Mouse (Mus musculus) layer of hippocampus, postnatal 25 days (tissue): ENCODE results near the gene Wdhd1. TPM values are rescaled to one million over a fixed set of nuclear protein-coding genes. Genes with fewer than 3 reads are reported as not detected.
A peak's percentile ranks its signal among the peaks of the same experiment; 100 is the strongest.
"Not testable (repeated sequence)": the region's sequence is repeated elsewhere in the genome, so short reads cannot be mapped to it uniquely, and the experiment has no call there.

Experiments used
- DNase-seq, 2 experiments: peaks; one replicate each; pipeline ENCODE4 v3.0.0; 2022; ENCODE audit warnings: mixed read lengths in 2 of 2, low spot score in 1 of 2; ENCODE audit errors: extremely low spot score in 1 of 2
- total RNA-seq, 2 experiments: library from RNA; stranded (reverse); gene quantifications; 2 replicates each; pipeline ENCODE4 v1.2.3; 2021

Gene Wdhd1
- total RNA-seq = 1 to 10 TPM; 5.1 to 5.4 TPM

DNA sequence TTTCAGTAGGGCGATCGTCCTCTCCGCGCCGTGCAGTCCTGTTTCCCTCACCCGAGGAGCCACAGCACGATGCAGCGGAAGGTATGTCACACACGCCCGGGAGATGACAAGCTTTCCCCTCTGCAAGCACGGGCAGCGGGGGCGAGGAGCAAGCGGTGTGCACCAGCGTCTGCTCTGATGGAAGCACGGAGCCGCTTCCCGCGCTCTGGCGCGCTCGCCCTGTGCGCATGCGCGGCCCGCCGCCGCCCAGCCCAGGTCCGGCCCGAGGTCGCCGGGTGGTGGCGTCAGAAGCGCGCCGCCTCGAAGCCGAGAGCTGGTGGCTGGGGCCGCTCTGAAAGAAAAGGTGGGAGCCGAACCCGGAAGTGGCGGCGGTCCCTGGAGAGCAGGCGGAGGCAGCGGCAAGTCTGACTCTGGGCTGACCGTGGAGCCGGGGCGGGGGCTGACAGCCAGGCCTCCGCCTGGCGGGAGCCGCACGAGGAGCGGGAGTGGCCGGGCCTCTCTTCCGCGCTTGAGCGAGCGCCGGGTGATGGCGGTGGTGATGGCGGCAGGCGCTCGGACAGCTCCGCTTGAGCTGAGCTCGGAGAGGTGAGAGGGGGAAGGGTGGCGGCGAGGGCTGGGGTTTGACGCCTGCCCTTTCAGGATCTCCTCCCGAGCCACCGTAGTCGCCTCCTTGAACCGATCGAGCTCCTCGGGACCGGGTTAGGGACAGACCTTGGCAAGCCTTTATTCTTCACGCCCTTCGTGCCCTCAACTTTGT, at the start of gene Wdhd1, which contains the start of gene Socs4:
TSS of gene Wdhd1 (minus strand) at position 221 of the 757 bp plus-strand sequence.
TSS of gene Socs4 (plus strand) at position 295 of the 757 bp plus-strand sequence.
- peak; percentile 84 to 90 for DNase-seq

- no peak for DNase-seq
These were observed 49.5 kb upstream of the Wdhd1 start for GRCm38 (mm10) chr14:47325965-47326761.

DNA sequence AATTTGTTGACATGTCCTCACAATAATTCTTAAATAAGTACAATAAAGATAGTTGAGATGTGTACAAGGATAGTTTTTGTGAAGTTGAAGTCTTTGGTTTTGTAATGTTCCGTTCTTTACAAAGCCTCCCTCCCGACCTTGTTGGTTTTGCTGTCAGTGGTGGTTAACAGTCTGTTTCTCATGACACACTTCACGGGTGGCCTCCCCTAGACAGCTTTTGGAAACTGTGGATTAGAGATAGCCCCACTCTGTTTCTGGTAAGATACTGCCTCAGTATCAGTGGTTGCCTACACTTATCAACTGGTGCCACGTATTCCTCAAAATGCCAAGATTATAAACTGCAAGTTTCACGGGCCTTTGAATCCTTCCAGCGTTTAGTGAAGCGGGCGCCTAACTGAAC, 44.9 kb upstream of the Wdhd1 start:
- not testable (repeated sequence) for DNase-seq

DNA sequence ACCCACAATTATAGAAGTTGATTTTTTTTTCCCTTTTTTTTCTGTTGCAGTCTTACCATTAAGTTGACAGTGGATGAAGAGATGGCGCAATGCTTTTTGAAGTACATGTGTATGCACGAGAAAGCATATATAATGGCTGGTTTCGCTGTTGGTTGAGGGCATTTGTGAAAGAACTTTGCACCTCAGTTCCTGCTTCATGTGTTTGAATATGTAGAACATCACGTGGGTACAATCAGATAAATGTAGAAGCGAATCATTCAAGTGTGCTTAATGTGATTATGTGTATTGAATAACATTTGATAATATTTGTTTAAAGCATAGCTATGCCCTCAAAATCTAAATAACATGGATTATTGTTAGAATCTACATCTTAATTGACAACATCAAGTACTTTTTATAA, 42.7 kb upstream of the Wdhd1 start:
- no peak for DNase-seq

DNA sequence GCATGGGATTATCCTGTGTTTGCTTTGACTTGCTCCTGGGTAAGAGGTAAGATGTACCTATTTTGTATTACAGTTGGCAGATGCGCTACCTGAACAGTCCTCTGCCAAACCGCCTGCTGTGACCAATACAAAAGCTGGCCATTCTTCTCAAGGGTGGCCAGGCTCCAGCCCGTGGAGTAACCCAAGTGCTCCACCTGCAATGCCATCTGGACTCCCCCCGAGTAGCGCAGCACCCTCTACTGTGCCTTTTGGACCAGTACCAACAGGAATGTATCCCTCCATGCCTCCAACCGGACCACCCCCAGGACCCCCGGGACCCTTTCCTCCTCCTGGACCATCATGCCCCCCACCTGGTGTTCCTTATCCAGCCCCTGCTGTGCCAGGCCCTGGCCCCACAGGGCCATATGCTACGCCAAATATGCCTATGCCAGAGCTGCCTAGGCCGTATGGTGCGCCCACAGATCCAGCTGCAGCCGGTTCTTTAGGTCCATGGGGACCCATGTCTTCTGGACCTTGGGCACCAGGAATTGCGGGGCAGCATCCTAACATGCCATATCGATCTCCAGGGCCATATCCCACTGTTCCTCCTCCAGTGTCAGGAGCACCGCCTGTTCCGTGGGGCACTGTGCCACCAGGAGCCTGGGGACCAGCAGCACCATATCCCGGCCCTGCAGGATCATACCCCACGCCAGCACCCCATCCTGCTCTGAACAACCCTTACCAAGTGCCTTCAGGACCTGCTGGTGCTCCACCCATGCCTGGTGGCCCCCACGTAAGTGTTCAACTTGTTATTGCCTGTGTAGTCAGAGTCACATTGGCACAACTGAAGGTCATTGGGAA, 33.9 kb upstream of the Wdhd1 start:
- DNase-seq = no peak

GRCm38 (mm10) chr14:47309061-47309460, 32.4 kb upstream of the Wdhd1 start:
- DNase-seq = no peak

GRCm38 (mm10) chr14:47307669-47308068, 31.0 kb upstream of the Wdhd1 start:
- no peak for DNase-seq

- DNase-seq = no peak
These were observed 29.3 kb upstream of the Wdhd1 start for GRCm38 (mm10) chr14:47305933-47306332.

DNA sequence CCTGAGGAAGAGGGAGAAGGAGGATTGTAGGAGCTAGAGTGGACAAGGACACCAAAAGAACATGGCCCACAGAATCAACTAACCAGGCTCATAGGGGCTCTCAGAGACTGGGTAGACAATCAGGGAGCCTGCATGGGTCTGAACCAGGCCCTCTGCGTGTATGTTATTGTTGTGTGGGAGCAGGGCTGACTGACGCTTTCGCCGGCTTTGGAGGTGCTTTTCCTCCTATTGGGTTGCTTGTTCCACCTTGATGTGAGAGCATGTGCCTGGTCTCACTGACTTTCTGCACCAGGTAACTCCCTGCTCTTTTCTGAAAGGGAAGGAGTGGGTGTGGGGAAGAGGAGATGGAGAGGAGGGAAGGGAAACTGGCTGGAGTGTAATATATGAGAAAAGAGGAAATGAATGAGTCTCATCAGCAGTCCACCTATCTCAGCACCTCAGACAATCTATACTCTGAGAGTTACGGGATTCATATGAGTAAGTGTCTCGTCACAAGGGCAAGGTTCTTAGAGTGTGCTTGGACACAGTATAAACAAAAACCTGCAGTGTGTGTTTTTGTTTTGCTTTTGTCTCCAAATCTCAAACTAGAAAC, 28.3 kb upstream of the Wdhd1 start:
- no peak for DNase-seq

- no peak for DNase-seq
These were observed 26.4 kb upstream of the Wdhd1 start for GRCm38 (mm10) chr14:47302885-47303680.

GRCm38 (mm10) chr14:47298819-47299261, 22.2 kb upstream of the Wdhd1 start:
- no peak for DNase-seq

GRCm38 (mm10) chr14:47298408-47298792, 21.7 kb upstream of the Wdhd1 start:
- no peak for DNase-seq

DNA sequence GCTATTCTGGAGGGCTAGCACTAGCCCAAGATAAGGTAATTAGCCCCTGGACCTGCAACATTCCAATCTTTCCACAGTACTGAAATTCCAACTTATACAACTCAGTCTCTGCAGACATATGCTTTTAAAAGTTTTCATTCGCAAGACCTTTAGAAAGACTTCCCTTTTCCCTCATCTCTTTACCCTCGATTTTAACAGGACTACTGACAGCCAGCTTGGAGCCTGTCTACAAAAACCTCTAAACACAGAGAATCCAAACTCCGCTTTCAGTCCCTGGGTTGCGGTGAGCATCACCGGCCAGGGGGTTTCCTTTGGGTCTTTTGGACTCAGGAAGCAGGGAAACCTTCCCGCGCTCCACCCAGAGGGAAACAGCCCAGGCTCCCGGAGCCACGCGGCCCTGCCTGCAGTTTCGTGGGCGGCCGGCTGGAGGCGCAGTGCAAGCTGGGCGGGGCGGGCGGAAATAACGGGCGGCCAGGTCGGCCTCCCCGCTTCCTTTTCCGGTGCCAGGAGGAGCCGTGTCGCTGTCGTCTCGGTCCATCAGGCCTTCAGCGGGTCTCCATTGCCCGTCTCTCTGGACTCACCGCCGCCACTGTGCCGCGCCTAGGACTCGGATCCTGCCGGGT, 21.2 kb upstream of the Wdhd1 start, which contains the start of gene Mapk1ip1l:
TSS of gene Mapk1ip1l (plus strand) at position 482 of the 623 bp plus-strand sequence.
- peak; percentile 93 to 96 for DNase-seq

- DNase-seq = no peak
These were observed 19.6 kb upstream of the Wdhd1 start for GRCm38 (mm10) chr14:47296232-47296631.

DNA sequence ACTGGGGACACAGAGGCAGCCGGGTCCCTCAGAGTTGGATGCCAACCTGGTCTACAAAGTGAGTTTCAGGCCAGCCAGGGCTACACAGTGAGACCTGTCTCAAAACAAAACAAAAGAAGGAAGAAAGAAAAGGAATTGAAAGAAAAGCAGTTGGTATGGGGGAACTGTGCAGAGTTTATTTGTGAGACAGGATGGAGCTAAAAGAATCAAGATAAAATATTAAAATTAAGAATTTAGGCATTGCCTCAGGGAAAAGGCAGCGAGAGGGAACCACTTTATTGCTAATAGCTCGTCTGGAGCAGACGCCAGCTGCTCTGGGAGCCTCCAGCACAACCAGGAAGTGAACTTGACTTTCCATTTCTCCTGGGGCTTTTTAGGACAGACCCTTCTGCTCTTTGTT, 17.5 kb upstream of the Wdhd1 start:
- no peak for DNase-seq

DNA sequence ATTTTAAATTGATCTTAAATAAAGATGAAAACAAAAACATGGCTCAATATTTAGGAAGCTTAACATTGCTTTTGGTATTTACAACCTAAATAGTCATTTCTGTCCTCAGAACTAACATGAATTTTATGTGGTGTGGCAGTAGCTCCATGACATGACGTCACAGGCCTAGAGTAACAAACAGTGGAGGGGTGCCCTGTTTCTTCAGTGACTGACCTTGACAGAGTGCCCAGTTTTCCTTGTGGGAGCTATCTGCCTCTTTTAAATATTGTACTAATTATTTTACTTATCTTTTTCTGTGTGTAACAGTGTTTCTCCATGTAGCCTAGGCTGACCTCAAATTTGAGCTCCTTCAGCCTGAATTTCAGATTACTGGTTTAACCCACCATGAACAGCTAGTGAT, 15.1 kb upstream of the Wdhd1 start:
- DNase-seq = no peak

DNA sequence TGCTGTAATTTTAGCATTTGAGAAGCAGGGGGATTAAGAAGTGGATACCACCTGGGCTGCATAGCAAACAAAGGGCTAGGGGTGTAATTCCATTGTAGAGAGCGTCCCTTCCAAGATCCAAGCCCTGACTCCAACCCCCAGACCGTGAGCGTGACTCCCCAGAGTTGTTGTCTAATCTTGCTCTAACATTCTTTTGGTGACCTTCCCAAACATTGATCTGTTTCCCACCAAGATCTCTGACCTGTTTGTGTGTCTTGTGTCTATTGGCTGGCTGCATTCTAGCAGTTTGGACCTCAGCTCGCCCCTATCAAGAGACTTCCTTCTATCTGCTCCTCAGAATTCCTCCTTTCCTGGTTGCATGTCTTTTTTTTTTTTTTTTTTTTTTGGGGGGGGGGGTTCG, 10.4 kb upstream of the Wdhd1 start:
- no peak for DNase-seq

DNA sequence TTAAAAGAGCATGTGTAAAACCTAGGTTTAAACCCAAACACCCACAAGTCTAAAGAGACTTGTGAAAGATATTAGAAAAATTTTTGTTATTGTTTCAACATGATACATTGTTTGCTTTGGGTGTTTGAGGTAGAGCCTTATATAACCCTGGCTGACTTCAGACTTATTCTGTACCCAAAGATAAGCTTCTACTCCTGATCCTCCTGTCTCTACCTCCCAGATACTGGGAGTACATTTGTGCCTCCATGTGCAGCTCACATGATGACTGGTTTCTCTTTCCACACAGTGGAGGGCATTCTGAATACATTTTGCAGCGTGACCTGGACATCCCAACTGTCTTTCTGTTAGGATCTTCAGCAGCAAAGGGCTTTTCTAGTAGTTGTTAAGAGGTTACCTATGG, 9.6 kb upstream of the Wdhd1 start:
- no peak for DNase-seq

- DNase-seq = no peak
These were observed 8.6 kb upstream of the Wdhd1 start for GRCm38 (mm10) chr14:47285271-47285670.
